Mouse (Mus musculus): ENCODE results near the gene Bmp15. TPM values are rescaled to one million over a fixed set of nuclear protein-coding genes. Genes with fewer than 3 reads are reported as not detected.

The Bmp15 gene
- 0.28 and 0.32 TPM in 2 replicates for polyA plus RNA-seq (2012; rRNA removed)
- polyA plus RNA-seq (2014; fragmentation: Nextera tagmentation; extraction: Ambion mirVana), result 0.36 and 0.46 TPM in 2 replicates

DNA sequence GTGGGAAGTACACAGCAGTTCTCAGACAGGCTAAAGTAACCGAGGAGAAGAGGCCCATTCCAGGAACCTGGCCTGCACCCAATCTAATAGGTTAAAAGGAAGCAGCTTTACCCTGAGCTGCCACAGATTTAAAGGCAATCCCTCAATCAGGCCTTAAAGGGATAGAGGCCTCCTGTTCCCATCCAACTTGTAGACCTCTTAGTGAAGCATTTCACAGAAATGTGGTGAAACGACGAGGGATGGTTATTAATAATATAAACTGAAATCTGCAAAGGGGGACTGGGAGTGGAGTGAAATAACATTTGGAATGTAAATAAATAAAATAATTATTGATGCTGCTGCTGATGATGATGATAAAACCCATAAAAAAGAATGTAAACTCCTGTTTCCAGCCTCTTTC lies at the start of gene Bmp15:
Bmp15 (minus strand) TSS at position 101 of the 400 bp plus-strand sequence.
- H3K4me1 ChIP-seq (ENCODE audit: control insufficient read depth, insufficient read depth, low read length), result no peaks in the 10 kb centered on the region
- H3K27ac ChIP-seq (replicated peaks; ENCODE audit: low read depth, low read length), result no peak within 1 kb of the TSS
- H3K27me3 ChIP-seq (ENCODE audit: control insufficient read depth, insufficient read depth, low read length), result no peaks in the 10 kb centered on the region
- no peaks in the 10 kb centered on the region for H3K9me3 ChIP-seq (ENCODE audit: control insufficient read depth, low read length)
- H3K36me3 ChIP-seq (ENCODE audit: control insufficient read depth, insufficient read depth, low read length), result no peaks in the 10 kb centered on the region
- no peak within 1 kb of the TSS for H3K9ac ChIP-seq (ENCODE audit: low read depth, low read length, severe bottlenecking)
- no peak for TF ChIP-seq POLR2A (IDR thresholded peaks at IDR 0.05; ENCODE audit: borderline replicate concordance, extremely low read depth, insufficient read depth, insufficient read length)
- peak; percentile 28 for DNase-seq (ENCODE audit: low spot score)
- H3K4me3 ChIP-seq (replicated peaks; ENCODE audit: low read length), result no peak within 1 kb of the TSS
- WGBS, result 63% methylated on average over 3 of the region's 3 CpGs
- ATAC-seq (ENCODE audit: low FRiP score, low read depth), result no peak
- H3K4me2 ChIP-seq (replicated peaks; ENCODE audit: low read depth, low read length, severe bottlenecking), result no peak within 1 kb of the TSS

- no peaks in the 10 kb centered on the region for H3K4me1 ChIP-seq (ENCODE audit: control insufficient read depth, insufficient read depth, low read length)
- no peaks in the 10 kb centered on the region for H3K27me3 ChIP-seq (ENCODE audit: control insufficient read depth, insufficient read depth, low read length)
- no peak overlapping the region for H3K4me2 ChIP-seq (replicated peaks; ENCODE audit: low read depth, low read length, severe bottlenecking)
- H3K9ac ChIP-seq (ENCODE audit: low read depth, low read length, severe bottlenecking), result no peak overlapping the region
- no peak overlapping the region for H3K27ac ChIP-seq (replicated peaks; ENCODE audit: low read depth, low read length)
- WGBS, result 79% methylated on average over 1 of the region's 1 CpGs
- ATAC-seq (ENCODE audit: low FRiP score, low read depth) (no peak), DNase-seq (ENCODE audit: low spot score) (no peak)
- H3K36me3 ChIP-seq (ENCODE audit: control insufficient read depth, insufficient read depth, low read length), result no peaks in the 10 kb centered on the region
- H3K4me3 ChIP-seq (replicated peaks; ENCODE audit: low read length), result no peak overlapping the region
- H3K9me3 ChIP-seq (ENCODE audit: control insufficient read depth, low read length), result no peaks in the 10 kb centered on the region
- no peak for TF ChIP-seq POLR2A (IDR thresholded peaks at IDR 0.05; ENCODE audit: borderline replicate concordance, extremely low read depth, insufficient read depth, insufficient read length)
These were observed 48.3 kb upstream of the Bmp15 start for GRCm38 (mm10) chrX:6368822-6369221.

DNA sequence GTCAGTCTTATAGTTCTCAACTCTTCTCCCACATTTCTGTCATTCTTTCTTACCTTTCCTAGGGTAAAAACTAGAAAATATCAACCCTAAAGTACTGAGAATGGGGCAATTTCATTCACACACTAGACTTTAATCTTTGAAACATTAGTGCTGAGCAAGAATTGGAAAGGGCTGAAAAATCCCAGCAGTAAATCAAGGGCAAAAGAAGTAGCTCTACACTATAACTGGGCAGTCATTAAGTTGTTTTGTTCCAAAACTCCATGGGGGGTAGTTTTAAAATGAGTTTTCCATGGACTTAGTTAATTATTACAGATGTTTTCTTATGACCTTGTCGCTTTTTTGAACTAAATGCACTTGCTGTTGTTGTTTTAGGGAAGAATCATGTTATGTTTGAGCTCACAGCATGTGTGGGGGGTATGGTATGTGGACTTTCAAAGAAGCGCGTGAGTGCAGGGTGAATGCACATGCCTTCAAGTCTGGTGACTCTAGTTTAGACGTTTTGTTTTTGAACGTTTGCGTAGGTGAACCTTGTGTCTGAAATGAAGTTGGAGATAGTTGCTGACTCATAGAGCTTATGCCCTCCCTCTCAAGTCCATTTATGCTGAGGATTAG lies 37.1 kb upstream of the Bmp15 start:
- H3K36me3 ChIP-seq (ENCODE audit: control insufficient read depth, insufficient read depth, low read length), result no peaks in the 10 kb centered on the region
- H3K4me3 ChIP-seq (replicated peaks; ENCODE audit: low read length), result no peak overlapping the region
- TF ChIP-seq POLR2A (IDR thresholded peaks at IDR 0.05; ENCODE audit: borderline replicate concordance, extremely low read depth, insufficient read depth, insufficient read length), result no peak
- WGBS, result 54% methylated on average over 6 of the region's 6 CpGs
- DNase-seq (ENCODE audit: low spot score) (no peak), ATAC-seq (ENCODE audit: low FRiP score, low read depth) (no peak)
- no peak overlapping the region for H3K4me2 ChIP-seq (replicated peaks; ENCODE audit: low read depth, low read length, severe bottlenecking)
- H3K4me1 ChIP-seq (ENCODE audit: control insufficient read depth, insufficient read depth, low read length), result no peaks in the 10 kb centered on the region
- H3K9me3 ChIP-seq (ENCODE audit: control insufficient read depth, low read length), result no peaks in the 10 kb centered on the region
- no peak overlapping the region for H3K9ac ChIP-seq (ENCODE audit: low read depth, low read length, severe bottlenecking)
- H3K27me3 ChIP-seq (ENCODE audit: control insufficient read depth, insufficient read depth, low read length), result no peaks in the 10 kb centered on the region
- H3K27ac ChIP-seq (replicated peaks; ENCODE audit: low read depth, low read length), result no peak overlapping the region

- WGBS, result 70% methylated on average over 3 of the region's 3 CpGs
- H3K27ac ChIP-seq (replicated peaks; ENCODE audit: low read depth, low read length), result no peak overlapping the region
- H3K27me3 ChIP-seq (ENCODE audit: control insufficient read depth, insufficient read depth, low read length), result no peaks in the 10 kb centered on the region
- H3K36me3 ChIP-seq (ENCODE audit: control insufficient read depth, insufficient read depth, low read length), result no peaks in the 10 kb centered on the region
- TF ChIP-seq POLR2A (IDR thresholded peaks at IDR 0.05; ENCODE audit: borderline replicate concordance, extremely low read depth, insufficient read depth, insufficient read length), result no peak
- ATAC-seq (ENCODE audit: low FRiP score, low read depth) (no peak), DNase-seq (ENCODE audit: low spot score) (no peak)
- no peaks in the 10 kb centered on the region for H3K9me3 ChIP-seq (ENCODE audit: control insufficient read depth, low read length)
- no peak overlapping the region for H3K9ac ChIP-seq (ENCODE audit: low read depth, low read length, severe bottlenecking)
- H3K4me3 ChIP-seq (replicated peaks; ENCODE audit: low read length), result no peak overlapping the region
- H3K4me1 ChIP-seq (ENCODE audit: control insufficient read depth, insufficient read depth, low read length), result no peaks in the 10 kb centered on the region
- no peak overlapping the region for H3K4me2 ChIP-seq (replicated peaks; ENCODE audit: low read depth, low read length, severe bottlenecking)
These were observed 36.4 kb upstream of the Bmp15 start for GRCm38 (mm10) chrX:6356876-6357275.

- ATAC-seq (ENCODE audit: low FRiP score, low read depth) (no peak), DNase-seq (ENCODE audit: low spot score) (no peak)
- no peak overlapping the region for H3K27ac ChIP-seq (replicated peaks; ENCODE audit: low read depth, low read length)
- 56% methylated on average over 1 of the region's 1 CpGs for WGBS
- no peak overlapping the region for H3K9ac ChIP-seq (ENCODE audit: low read depth, low read length, severe bottlenecking)
- no peak overlapping the region for H3K4me2 ChIP-seq (replicated peaks; ENCODE audit: low read depth, low read length, severe bottlenecking)
- no peak for TF ChIP-seq POLR2A (IDR thresholded peaks at IDR 0.05; ENCODE audit: borderline replicate concordance, extremely low read depth, insufficient read depth, insufficient read length)
- no peaks in the 10 kb centered on the region for H3K27me3 ChIP-seq (ENCODE audit: control insufficient read depth, insufficient read depth, low read length)
- H3K9me3 ChIP-seq (ENCODE audit: control insufficient read depth, low read length), result no peaks in the 10 kb centered on the region
- H3K36me3 ChIP-seq (ENCODE audit: control insufficient read depth, insufficient read depth, low read length), result no peaks in the 10 kb centered on the region
- H3K4me1 ChIP-seq (ENCODE audit: control insufficient read depth, insufficient read depth, low read length), result no peaks in the 10 kb centered on the region
- no peak overlapping the region for H3K4me3 ChIP-seq (replicated peaks; ENCODE audit: low read length)
These were observed 24.9 kb upstream of the Bmp15 start for GRCm38 (mm10) chrX:6345273-6345959.
